ENCODE assay signal across 15 mouse cellular contexts in the genomic region with DNA sequence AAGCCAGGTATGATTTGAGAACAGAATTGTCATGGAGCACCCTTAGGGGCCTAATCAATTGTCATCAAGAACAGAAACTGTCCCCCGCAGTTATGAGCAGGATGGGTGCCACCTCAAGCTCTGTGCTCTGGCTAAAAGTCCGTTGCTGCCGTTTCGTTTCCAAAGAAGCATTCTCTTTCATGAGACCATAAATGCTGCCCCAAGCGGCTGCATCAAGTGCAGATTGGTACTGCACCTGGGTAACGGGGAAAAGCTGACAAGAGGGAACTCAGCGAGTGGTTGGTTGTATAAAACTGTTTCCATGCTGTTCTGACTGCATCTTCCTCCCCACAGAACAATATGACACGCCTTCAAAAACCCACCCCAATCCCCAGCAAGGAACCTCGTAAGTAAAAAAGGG.
"Had no signal": no experiment of that assay in that cellular context is flagged by ENCODE, and none has a peak within 500 bp of the region (broad histone marks: within the 10 kb centered on the region; RNA-seq: fewer than 3 reads in every experiment).

No protein-coding gene starts in this region.

- H3K27me3 ChIP-seq: liver, embryonic 13.5 days; midbrain, embryonic 12.5 days; midbrain, embryonic 15.5 days; neural tube, embryonic 13.5 days; stomach, embryonic 15.5 days had no signal

- H3K9me3 ChIP-seq: liver, embryonic 13.5 days; midbrain, embryonic 12.5 days; midbrain, embryonic 15.5 days; neural tube, embryonic 13.5 days; stomach, embryonic 15.5 days had no signal

- H3K9ac ChIP-seq: liver, embryonic 13.5 days; midbrain, embryonic 12.5 days; midbrain, embryonic 15.5 days; neural tube, embryonic 13.5 days; stomach, embryonic 15.5 days had no signal

- H3K27ac ChIP-seq: liver, embryonic 13.5 days; midbrain, embryonic 12.5 days; midbrain, embryonic 15.5 days; neural tube, embryonic 13.5 days; stomach, embryonic 15.5 days had no signal

- DNase-seq: kidney, adult 9 months; kidney, postnatal 14 days; liver, embryonic 13.5 days; lung, adult 2 months; lung, postnatal 14 days; lung, postnatal 4 days; retina, postnatal 1 day; right cerebral cortex, postnatal 25 days; spleen, adult 18-20 months; thymus, postnatal 25 days had no signal

- H3K36me3 ChIP-seq: midbrain, embryonic 12.5 days; midbrain, embryonic 15.5 days; neural tube, embryonic 13.5 days; stomach, embryonic 15.5 days had no signal

- H3K4me3 ChIP-seq: liver, embryonic 13.5 days; midbrain, embryonic 12.5 days; midbrain, embryonic 15.5 days; myocyte; neural tube, embryonic 13.5 days; stomach, embryonic 15.5 days had no signal

- H3K4me1 ChIP-seq: midbrain, embryonic 12.5 days; midbrain, embryonic 15.5 days; stomach, embryonic 15.5 days had no signal

- H3K4me2 ChIP-seq: liver, embryonic 13.5 days; midbrain, embryonic 12.5 days; midbrain, embryonic 15.5 days; neural tube, embryonic 13.5 days; stomach, embryonic 15.5 days had no signal
